Mouse (Mus musculus) thymus, postnatal 4 days (tissue): Measurements from ENCODE around the gene Ehhadh.

Experiments
- DNase-seq: peaks from one replicate; pipeline ENCODE4 v3.0.0; 2021

The Ehhadh gene

DNA sequence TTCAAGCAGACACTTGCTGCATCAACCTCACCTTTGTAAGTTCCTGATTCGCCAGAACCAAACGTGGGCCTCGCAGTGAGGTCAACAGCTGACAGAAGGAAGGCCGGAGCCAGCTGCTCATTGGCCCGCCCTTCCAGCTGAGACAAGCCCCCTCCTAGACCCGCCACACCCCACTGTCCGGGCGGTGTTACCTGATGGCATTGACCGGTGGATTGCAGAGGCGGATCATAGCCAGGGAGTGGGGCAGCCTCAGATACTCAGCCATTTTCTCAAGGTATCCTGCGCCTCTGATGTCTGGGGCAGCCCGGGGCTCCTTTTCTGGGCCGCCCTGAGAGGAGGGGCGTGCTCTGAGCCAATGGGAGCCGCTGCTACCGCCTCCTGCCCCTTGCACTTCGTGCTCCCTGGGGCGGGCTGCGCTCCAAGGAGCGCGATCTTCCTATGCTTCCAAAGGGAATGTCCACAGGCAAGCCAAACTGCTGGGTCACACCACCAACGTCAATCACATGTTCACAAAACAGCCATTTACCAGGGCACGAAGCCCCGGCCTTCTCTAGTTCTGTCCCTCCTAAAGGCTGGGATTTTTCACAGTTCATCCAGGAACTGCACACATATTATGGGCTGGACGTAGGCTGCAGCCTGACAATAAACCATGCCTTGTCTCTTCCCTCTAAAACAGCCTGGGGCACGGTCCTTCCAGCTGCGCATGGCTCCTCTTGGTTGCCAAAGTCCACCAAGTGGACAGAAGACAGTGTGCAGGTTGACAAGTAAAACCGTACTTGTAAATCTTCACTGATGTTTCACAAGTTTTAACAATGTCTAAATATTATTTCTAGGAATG is at the start of gene Ehhadh:
Gene Ehhadh (minus strand): TSS at position 292 of the 838 bp plus-strand sequence.
- peak; percentile 73 for DNase-seq

DNA sequence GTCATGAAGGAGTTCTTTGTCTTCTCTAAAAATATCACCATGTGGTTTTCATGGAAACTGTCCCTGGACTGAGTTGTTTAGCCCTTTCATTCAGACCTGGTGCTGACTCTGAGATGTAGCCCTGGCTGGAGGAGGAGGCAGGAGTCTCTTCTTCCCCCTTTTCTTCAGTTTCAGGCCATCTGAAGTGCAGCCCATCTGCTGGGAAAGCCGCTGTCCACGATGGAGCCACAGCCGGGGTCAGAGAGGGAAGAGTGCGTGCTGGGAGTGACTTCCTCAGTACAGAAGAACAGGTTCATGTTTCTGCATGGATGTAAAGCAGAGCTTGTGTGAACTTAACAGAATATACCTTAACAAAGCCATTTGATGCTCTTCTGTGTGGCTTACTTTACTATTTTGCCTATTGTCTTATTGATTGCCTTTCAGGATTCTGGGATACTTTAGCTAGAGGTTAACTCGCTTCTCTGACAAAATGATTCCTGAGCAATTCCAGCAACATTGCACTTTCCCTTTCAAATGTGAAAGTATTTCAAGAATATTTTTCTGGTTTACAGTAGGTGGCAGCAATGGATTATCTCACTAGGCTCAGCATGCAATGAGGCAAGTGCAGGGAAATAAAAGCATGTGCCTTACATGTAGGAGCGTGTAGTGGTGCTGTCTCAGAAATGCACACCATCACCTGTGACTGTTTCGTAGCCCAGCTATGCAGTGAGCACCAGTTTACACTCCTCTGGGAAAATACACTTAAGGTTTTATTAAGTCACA is 48.9 kb upstream of the Ehhadh start:
- peak; percentile 55 for DNase-seq

DNA sequence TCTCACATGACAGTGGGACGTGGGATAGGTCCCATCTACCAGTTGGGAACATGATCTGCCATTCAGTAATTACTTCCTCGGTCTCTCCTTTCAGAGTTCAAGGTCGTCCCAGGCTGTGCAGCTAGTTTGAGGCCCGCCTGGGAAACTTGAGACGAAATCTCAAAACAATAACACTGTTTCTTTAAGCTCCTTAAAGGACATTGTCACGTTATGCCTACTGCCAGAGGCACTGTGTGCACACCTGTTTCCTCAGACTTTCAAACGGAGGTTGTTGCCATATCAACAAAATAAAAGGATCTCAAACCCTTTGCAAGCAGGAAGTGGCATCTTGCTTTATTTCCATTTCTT is 48.0 kb upstream of the Ehhadh start:
- DNase-seq = no peak

DNA sequence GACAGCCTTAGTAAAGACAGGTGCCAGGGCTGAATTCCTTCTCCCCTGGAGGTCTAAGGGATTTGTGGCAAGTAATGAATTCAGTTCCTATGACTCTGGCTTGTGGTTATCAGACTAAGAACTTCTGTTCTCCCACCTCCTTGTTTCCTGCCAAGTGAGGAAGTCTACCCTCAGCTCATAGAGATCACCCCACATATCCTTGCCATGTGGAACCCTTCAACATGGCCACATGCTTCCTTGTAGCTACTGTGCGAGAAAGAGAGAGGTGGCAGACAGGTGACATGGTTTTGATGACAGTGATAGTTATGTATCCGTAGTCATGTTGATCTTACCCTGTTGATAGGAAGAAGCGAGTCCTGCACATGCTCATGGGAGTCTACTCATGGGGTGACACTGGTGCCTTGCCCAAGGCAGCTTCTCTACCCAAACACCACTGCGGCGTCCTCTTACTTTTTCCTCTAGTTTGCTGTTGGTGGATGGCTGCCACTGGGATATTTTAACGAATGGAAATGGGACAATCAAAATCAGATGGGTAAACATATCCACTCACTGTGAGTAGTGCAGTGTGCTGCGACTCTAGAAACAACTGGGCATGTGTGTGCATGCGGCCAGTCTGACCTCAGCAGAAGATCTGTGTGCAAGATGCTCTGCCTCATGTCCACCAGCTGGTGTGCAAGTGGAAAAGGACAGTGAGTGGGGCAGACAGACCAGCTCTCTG is 47.4 kb upstream of the Ehhadh start:
- peak; percentile 53 for DNase-seq

DNA sequence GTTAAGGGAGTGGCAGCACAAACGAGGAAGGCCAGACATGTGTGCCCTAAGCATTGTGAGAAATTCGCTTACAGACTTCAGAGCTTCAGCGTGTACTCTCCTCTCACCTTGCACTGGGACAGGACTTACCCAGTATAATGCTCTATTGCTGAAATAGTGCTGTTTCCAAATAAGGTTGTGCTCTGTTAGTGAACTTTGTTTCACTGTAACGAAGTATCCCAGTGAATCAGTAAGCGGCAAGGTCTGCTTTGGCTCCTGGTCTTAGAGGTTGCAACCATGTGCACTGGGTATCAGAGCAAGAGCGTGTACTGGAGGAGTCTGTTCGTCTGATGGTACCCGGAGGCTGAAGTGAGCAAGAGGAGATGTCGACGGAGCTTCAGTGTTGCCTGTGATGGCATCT is 46.4 kb upstream of the Ehhadh start:
- no peak for DNase-seq

DNA sequence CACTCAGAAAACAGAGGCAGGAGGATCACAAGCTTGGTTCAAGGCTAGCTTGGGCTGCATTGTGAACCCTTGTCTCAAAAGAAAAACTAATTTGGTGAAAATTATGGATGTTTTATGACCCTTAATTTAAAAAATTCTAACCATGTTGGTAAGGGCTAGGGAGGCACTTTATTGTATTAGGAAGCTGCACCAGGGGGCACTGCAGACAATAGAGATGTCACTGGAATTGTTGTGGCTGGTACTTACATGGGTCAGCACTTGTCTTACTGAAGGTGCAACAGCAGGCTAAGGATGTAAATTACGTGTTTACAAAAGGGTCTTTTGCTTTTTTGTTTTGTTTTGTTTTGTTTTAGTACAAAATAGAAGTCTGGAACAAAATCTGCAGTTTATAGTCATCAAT is 45.9 kb upstream of the Ehhadh start:
- peak; percentile 43 for DNase-seq

DNA sequence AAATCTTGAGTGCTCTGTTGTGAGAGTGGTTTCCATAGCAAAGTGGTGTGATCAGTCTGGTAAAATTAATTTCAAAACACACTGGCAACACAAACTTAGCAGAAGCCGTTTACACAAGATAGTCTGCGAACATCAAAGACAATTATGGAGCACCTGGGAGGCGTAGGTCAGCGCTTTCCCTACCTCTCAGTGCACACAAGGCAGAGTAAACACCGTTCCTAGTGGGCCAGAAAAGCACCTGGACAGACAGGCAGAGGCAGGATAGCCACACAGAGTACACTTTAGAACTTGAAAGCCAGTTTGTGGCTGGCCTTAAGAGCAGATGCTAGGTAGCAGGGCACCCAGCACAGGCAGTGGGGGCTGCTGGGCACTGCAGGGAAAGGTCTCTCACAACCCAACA is 44.2 kb upstream of the Ehhadh start:
- DNase-seq = no peak

DNA sequence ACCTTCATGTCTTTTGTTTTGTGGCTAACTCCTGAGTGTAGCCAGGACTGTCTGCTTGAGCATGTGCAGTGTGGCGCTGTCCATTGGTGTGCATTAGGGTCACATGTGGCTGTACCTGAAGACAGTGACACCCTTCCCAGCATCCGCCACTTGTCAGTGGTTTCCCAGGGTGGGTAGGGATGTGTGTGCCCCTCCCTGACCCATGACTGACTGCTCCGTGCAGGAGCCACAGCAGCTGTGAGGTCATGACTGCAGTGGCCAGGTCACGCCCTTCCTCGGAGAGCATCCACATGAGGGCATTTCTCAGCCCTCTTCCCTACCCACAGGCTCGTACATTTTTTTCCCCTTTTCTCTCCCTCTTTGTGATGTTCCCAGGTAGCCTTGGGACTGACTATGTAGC is 43.2 kb upstream of the Ehhadh start:
- DNase-seq = no peak

DNA sequence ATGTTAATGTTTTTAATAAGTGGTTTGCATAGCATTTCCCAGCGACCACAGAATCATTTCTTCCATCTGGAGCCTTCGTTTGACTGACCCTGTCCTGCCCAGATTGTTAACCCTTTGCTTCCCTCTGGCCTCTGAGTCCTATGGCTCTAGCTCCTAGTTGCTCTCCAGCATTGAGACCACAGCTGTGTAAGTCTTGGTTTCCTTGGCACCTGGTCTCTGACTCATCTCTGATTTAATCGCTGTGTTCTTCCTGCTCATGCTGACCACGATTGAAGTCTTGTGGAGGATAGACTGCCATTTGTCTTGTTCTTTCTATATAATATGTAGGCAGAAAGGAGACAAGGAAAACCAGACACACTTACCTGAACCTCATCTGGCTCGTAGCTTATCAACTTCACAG is 42.1 kb upstream of the Ehhadh start:
- DNase-seq = no peak

DNA sequence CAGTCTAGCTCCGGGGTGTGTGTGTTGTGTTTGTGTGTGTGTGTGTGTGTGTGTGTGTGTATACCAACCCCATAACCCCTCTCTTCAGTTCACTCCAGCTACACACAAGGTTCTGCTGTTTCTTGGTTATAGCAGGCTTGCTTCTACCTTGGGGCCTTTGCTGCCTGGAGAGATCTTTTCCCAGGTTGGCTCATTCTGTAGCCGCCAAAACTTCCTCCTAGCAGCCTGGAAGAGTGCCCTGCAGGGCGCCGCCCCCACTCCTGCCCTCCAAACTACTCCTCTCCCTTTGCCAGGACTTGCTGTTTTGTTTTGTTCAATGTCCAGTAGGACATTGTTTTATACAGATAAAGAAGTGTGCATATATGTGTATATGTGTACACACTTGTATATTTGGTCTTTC is 40.0 kb upstream of the Ehhadh start:
- DNase-seq = no peak

DNA sequence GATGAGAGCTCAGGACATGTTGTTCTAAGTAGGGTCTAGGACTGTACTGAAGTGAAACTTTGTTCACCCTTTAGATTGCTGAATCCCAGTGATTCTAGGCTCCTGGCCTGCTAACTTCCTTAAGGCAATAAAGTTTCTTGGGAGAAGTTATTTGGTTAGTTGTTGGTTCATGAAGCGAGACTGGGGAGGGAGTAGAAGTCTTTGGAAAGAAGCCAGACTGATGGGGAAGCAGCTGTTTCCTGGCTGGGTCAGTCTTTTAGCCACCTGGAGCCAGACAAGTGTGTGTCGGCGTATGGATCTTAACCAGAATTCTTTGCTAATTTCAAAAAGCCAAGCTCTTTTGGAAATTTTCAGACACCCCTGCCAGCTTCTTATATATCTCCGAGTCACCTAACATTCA is 39.5 kb upstream of the Ehhadh start:
- DNase-seq = no peak

DNA sequence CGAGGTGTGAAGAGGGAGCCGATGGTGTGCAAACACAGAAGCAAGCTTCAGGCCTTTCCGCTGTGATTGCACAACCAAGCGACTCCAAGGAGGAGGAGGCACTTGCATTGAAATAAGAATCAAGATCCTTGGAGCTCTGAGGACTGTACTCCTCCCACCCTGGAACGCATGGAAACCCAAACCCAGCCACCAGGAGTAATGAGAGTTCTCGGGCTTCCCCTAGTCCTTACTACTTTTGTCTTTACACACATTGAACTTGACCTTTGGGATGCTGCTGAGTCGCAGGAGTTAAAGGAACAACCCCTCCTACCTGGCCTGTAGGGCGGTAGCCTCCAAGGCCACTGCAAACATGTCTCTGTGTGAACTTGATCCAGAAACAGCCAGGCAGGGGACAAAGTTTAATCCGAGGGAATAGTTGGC is 38.0 kb upstream of the Ehhadh start:
- DNase-seq = no peak

DNA sequence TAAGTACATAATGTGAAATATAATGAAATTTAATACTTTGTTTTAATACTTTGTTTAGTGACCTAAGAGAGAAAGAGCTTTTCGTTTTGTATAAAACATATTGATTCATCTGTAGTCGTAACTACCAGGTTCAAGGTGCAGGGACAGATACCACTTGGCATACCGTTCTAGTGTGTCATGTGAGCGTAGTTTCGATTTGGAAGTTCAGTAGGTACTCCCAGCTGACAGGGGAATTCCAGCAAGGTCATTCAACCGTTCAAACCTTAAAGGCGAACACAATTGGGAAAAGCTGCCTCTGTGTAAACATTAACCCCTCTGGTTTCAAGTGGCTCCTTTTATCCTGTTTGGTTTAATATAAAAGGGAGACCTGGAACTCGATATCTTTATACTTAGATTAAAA is 31.0 kb upstream of the Ehhadh start:
- DNase-seq = no peak

DNA sequence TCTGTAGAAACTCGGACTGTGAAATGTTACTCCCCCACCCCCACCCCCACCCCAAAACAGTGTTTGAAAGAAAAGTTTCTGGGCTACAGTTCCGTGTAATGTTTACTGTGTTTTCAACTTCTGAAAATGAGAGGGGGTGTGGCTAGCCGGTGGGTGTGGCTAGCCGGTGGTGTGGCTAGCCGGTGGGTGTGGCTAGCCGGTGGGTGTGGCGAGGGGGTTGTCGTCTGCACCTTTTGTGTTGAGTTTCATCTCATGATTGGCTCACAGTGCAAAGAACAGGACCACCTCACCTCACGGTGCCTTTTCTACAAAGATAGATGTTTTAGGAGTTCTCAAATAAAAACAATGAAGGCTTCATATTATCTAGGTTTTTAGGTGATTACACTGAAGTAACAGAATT is 30.5 kb upstream of the Ehhadh start:
- peak; percentile 63 for DNase-seq

DNA sequence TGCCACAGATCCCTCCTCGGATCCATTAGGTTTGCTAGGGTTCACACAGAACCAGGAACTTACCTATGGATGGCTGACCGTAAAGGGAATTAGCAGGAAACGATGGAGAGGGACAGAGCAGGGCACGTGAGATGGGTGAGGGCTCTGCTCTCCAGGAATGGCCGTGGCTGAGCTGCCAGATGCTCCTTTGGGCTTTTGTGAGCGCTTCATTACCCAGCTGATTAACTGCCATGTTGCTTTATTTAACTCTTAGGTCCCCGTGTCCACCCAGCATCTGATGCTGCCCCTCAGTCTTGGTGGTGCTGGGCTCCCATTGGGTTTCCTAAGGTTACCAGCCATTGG is 28.0 kb upstream of the Ehhadh start:
- DNase-seq = no peak

DNA sequence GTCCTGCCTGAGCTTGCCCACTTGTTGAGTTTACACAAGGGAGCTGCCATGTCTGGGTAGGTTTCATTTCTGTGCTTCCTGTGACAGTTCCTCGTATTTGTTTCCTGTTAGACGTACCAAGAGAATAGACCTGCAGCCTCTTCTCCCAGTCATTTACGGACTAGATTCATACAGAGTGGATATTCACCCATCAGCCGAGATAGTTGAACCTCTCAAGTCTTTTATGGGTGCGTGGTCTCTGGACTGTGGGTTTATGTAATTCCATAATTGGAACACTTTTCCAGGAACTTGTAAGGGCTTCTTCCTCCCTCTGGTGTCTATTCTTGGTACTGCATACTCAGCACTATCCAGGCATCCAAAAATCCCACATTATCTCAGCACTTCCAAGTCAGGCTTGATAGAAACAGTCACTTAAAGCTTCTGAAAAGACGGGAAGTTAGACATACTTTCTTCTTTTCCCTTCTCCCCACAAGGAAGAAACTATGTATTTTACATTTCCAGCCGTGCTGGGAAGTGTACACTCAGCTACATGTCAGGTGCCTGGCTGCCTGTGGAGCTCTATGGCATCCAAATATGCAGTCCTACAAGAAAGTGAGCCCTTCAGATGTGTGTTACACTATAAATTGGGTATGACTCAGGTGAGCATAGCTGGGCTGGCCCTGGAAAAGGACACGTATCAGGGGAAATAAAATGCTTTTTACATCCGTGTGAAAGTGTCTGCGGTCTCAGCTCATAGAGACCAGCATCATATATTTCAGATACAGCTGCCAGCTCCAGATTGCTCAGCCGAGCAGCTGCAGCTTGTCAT is 27.5 kb upstream of the Ehhadh start:
- no peak for DNase-seq

DNA sequence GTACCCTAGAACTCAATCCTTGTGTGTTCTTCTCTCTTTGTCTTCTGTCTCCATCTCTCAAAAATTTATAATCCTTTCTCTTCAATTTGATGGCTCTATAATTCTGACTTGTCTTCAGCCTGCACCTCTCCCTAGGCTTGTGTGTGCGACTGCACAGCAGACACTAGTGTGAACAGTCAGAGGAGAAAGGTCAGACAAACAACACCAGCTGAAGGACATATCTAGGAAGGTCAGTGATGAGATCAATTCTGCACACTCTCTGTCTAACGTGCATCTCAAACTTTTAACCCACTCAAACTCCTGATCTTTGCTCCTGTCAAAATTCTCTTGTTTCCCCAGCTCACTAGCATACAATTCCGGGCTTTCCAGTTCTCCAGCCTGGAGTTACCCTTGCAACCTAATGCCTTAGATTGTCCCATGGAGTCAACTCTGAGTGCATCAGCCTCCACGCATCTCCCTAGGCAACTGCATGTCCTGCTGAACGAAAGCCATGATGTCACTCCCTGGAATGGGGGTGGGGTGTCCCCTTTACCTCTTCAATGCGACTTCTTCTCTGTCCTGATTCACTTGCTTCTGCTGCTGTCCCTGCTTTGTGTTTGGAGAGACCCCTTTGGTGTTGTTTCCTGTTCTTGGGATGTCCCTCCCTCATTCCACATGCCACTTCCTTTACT is 25.7 kb upstream of the Ehhadh start:
- no peak for DNase-seq

DNA sequence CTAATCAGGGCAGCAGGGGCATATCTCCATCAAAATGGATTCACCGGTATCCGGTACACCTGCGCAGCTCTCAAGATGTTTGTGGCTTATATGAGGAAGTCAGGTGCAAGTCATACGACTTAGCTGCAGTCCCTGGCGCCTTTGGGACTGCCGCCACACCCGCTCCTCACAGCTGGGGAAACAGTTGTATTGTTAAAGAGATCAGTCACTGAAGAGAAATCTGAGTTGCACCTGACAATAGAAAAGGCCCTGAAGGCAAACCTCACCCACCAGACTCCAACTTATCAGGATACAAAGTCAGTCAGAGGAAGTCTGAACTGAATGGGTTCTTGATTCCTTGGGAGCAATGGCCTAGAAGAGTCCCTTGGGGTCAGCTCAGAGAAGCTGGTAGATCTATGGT is 20.2 kb upstream of the Ehhadh start:
- peak; percentile 54 for DNase-seq

DNA sequence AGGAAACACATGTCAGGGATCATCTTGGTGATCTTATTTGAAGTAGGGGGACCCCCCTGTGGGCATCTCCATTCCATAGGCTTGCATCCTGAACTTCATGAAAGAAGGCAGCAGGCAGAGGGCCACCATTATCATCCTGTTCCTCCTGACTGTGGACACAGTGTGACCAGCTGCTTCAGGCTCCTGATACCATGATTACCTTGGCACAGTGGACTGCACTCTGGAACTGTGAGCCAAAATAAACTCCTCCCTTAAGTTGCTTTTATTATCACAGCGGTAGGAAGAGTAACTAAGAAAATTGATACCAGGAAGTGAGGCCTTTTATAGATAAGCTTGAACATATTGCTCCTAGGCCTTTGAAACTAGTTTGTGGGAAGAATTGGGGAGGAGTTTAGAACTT is 19.3 kb upstream of the Ehhadh start:
- DNase-seq = no peak

DNA sequence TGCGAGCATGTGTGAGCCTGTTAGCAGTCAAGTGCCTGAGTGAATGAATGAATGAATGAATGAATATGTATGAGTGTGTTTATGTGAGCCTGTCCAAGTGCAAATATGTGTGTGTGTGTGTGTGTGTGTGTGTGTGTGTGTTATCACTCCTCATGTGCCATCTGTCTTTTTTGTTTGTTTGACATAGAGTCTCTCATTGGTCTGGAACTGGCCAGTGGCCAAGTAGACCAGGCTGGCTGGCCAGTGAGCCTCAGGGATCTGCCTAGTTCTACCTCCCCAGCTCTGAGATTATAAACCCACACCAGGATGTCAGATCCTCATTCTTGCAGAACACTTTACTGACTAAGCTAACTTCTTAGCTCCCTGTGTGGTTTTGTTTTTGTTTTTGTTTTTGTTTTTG is 16.7 kb upstream of the Ehhadh start:
- no peak for DNase-seq

DNA sequence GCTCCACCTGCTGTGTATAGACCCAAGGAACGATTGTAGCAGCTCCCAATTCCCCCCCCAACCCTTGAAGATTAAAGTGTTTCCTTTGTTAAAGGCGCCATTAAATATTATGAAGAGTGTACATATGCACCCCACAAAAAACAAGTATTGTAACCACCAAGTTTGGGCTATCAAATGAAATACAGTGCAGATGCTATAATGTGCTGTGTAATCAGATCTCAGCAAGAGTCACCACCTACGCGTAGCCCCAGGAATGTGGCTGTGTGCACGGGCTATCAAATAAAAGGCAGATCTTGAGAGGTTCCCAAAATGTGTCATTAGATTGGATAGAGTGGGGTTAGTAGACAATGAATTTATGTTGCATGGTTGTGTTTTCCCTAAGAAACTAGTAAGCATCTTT is 7.5 kb upstream of the Ehhadh start:
- no peak for DNase-seq

DNA sequence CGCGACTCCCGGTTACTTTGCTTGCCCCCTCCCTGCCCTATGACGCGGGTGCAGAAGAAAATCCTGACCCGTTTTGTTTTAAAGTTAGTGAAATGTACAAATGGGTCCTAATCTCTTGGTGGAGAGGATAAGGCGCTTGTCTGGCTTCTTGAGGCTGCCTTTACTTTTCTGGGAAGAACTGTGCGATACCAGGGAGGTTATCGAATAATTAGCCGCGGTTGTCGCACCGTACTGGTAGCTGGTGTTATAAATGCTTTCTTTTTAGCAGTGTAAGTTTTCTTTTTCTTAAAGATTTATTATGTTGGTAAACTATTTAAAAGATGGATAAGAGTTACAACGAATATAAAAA is 7.1 kb upstream of the Ehhadh start:
- DNase-seq = no peak
